Mouse (Mus musculus): ENCODE data around the gene Ptges3l. TPM values are rescaled to one million over a fixed set of nuclear protein-coding genes. Genes with fewer than 3 reads are reported as not detected.

Ptges3l gene
- polyA plus RNA-seq, 1 experiment from 2014 or later = 57.6 TPM

GRCm38 (mm10) chr11:101465101-101465868 is 40.2 kb upstream of the Ptges3l start:
- H3K4me3 ChIP-seq = peak overlapping the region; percentile 95
- under 1% methylated on average over 51 of the region's 51 CpGs for WGBS
- no peaks in the 10 kb centered on the region for H3K9me3 ChIP-seq
- DNase-seq (ENCODE audit: low spot score) = peak; percentile 85
- peaks cover 69% of the 10 kb centered on the region for H3K4me1 ChIP-seq
- no peaks in the 10 kb centered on the region for H3K27me3 ChIP-seq (ENCODE audit: insufficient read depth, poor library complexity, severe bottlenecking)
- peaks cover 21% of the 10 kb centered on the region for H3K36me3 ChIP-seq
- H3K27ac ChIP-seq = peak overlapping the region; percentile 91

DNA sequence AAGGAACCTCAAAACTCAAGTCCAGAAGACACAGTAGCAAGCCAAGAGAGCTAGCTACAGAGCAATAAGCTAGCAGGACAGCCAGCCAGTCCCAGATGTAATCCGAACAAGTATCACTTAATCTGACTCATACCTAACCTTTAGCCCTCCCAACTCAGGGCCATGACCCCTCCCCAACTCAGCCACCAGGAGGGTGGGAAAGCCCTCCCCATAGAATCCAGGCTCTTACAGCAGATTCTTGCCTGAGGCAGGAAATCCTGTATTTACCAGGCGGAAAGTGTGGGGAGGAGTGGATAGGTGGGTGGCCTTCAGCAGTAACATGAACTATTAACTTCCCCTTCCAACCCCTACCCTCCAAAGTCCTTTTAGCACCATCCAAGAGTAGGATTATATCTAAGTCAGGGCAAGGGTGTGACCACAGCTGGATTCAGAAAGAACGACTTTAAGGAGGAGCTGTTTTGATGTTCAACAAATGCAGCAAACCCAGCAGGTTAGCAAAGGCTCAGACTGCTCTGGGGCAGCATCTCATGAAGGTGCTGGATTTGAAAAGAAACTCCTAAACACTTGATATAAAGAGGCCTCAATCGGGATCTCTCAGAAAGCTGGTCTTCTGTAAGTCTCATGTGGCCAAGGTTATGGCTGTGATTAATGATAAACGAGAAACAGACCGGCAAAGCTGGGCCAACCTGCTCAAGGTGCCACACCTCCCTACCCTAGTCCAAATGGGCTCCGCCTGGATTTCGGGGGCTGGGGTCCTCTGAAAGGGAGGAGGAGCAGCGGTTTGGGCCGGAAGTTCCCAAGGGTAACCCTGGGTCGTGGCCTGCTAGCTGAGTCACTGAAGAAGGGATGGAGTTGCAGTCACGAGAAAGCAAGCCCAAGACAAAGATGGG is 39.3 kb upstream of the Ptges3l start, which contains the start of gene Rnd2:
Rnd2 (plus strand) TSS at position 789 of the 890 bp plus-strand sequence.
- Histone ChIP-seq H3K27ac (peak within 1 kb of the TSS; percentile 91), H3K9me3 (no peaks in the 10 kb centered on the region), H3K4me3 (peak within 1 kb of the TSS; percentile 95), H3K27me3 (ENCODE audit: insufficient read depth, poor library complexity, severe bottlenecking) (no peaks in the 10 kb centered on the region), H3K36me3 (peaks cover 29% of the 10 kb centered on the region), H3K4me1 (peaks cover 72% of the 10 kb centered on the region)
- 12% methylated on average over 12 of the region's 12 CpGs for WGBS
- no peak for DNase-seq (ENCODE audit: low spot score)

- no peak for DNase-seq (ENCODE audit: low spot score)
- Histone ChIP-seq H3K27me3 (ENCODE audit: insufficient read depth, poor library complexity, severe bottlenecking) (no peaks in the 10 kb centered on the region), H3K27ac (peak overlapping the region; percentile 13; the same call in 1 of the 2 replicates), H3K36me3 (peaks cover 46% of the 10 kb centered on the region), H3K4me1 (peaks cover 63% of the 10 kb centered on the region), H3K9me3 (no peaks in the 10 kb centered on the region), H3K4me3 (0 out of 2 replicates have a peak overlapping the region, but pooled peaks have one; percentile 3)
- whole genome bisulfite sequencing = 46% methylated on average over 13 of the region's 13 CpGs
Measured at GRCm38 (mm10) chr11:101462583-101463440, 37.7 kb upstream of the Ptges3l start.

GRCm38 (mm10) chr11:101462141-101462540 is 37.0 kb upstream of the Ptges3l start:
- peak overlapping the region; percentile 13; the same call in 1 of the 2 replicates for H3K27ac ChIP-seq
- H3K9me3 ChIP-seq = no peaks in the 10 kb centered on the region
- H3K4me3 ChIP-seq = 0 out of 2 replicates have a peak overlapping the region, but pooled peaks have one; percentile 3
- no peak for DNase-seq (ENCODE audit: low spot score)
- H3K4me1 ChIP-seq = peaks cover 56% of the 10 kb centered on the region
- WGBS = 88% methylated on average over 14 of the region's 14 CpGs
- H3K36me3 ChIP-seq = peaks cover 52% of the 10 kb centered on the region
- no peaks in the 10 kb centered on the region for H3K27me3 ChIP-seq (ENCODE audit: insufficient read depth, poor library complexity, severe bottlenecking)

DNA sequence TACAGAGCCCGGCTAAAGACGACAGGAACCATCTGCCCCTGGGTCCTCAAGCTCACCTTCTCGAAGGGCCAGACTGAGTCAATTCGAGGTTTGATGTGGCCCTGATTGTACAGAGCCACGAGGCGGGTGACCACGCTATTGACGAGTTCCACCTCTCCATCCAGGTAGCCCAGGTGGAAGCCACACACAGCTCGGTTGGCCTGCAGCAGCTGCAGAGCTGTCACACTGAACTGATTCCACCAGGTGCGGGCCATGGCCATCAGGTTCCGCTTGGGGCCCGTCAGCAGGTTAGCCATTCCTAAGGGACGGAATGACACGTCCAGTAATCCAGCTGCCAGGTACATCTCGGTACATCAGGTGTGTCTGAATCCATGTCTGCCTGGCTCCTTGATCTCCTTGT is 35.2 kb upstream of the Ptges3l start:
- no peaks in the 10 kb centered on the region for H3K9me3 ChIP-seq
- H3K4me3 ChIP-seq = no peak overlapping the region
- H3K4me1 ChIP-seq = peaks cover 49% of the 10 kb centered on the region
- no peaks in the 10 kb centered on the region for H3K27me3 ChIP-seq (ENCODE audit: insufficient read depth, poor library complexity, severe bottlenecking)
- 83% methylated on average over 15 of the region's 15 CpGs for WGBS
- 0 out of 2 replicates have a peak overlapping the region, but pooled peaks have one; percentile 62 for H3K27ac ChIP-seq
- no peak for DNase-seq (ENCODE audit: low spot score)
- peaks cover 60% of the 10 kb centered on the region for H3K36me3 ChIP-seq

- Histone ChIP-seq H3K27me3 (ENCODE audit: insufficient read depth, poor library complexity, severe bottlenecking) (no peaks in the 10 kb centered on the region), H3K4me1 (peaks cover 46% of the 10 kb centered on the region), H3K9me3 (no peaks in the 10 kb centered on the region), H3K36me3 (peaks cover 60% of the 10 kb centered on the region), H3K27ac (peak overlapping the region; percentile 62), H3K4me3 (no peak overlapping the region)
- no peak for DNase-seq (ENCODE audit: low spot score)
- 43% methylated on average over 6 of the region's 6 CpGs for WGBS
Measured at GRCm38 (mm10) chr11:101459716-101460115, 34.6 kb upstream of the Ptges3l start.

- no peak for DNase-seq (ENCODE audit: low spot score)
- H3K27me3 ChIP-seq (ENCODE audit: insufficient read depth, poor library complexity, severe bottlenecking) = no peaks in the 10 kb centered on the region
- no peak overlapping the region for H3K27ac ChIP-seq
- no peak overlapping the region for H3K4me3 ChIP-seq
- H3K36me3 ChIP-seq = peaks cover 60% of the 10 kb centered on the region
- no peaks in the 10 kb centered on the region for H3K9me3 ChIP-seq
- 81% methylated on average over 12 of the region's 12 CpGs for WGBS
- peaks cover 35% of the 10 kb centered on the region for H3K4me1 ChIP-seq
Measured at GRCm38 (mm10) chr11:101458217-101458616, 33.1 kb upstream of the Ptges3l start.

DNA sequence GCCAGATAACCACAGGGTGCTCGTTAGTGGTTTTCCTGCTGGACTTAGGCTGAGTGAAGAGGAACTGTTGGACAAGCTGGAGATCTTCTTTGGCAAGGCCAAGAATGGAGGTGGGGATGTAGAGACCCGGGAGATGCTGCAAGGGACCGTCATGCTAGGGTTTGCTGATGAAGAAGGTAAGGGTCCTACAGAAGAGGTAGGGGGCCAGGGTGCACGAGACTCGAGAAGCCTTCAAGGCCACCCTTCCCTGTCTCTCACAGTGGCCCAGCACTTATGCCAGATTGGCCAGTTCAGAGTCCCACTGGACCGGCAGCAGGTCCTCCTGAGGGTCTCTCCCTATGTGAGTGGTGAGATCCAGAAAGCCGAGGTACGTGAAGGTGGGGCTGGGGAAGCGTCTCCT is 32.5 kb upstream of the Ptges3l start:
- WGBS = 88% methylated on average over 9 of the region's 9 CpGs
- no peaks in the 10 kb centered on the region for H3K9me3 ChIP-seq
- no peaks in the 10 kb centered on the region for H3K27me3 ChIP-seq (ENCODE audit: insufficient read depth, poor library complexity, severe bottlenecking)
- peaks cover 30% of the 10 kb centered on the region for H3K4me1 ChIP-seq
- H3K36me3 ChIP-seq = peaks cover 59% of the 10 kb centered on the region
- DNase-seq (ENCODE audit: low spot score) = no peak
- H3K4me3 ChIP-seq = no peak overlapping the region
- H3K27ac ChIP-seq = no peak overlapping the region

DNA sequence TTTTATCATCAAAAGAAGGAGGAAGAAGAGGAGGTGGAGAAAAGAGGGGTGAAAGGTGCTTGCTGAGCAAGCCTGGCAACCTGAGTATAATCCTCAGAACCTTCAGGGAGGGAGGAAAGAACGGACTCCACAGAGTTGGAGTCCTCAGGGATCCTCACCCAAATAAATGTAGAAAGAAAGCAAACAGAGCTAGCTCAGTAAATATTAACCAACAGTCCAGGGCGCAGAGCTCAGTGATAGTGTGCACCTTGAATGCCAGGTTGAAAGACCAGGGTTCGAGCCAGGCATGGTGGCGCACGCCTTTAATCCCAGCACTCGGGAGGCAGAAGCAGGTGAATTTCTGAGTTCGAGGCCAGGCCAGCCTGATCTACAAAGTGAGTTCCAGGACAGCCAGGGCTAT is 30.5 kb upstream of the Ptges3l start:
- Histone ChIP-seq H3K9me3 (no peaks in the 10 kb centered on the region), H3K27ac (no peak overlapping the region), H3K36me3 (peaks cover 42% of the 10 kb centered on the region), H3K27me3 (ENCODE audit: insufficient read depth, poor library complexity, severe bottlenecking) (no peaks in the 10 kb centered on the region), H3K4me3 (no peak overlapping the region), H3K4me1 (peaks cover 27% of the 10 kb centered on the region)
- DNase-seq (ENCODE audit: low spot score) = no peak
- WGBS = 90% methylated on average over 7 of the region's 7 CpGs

DNA sequence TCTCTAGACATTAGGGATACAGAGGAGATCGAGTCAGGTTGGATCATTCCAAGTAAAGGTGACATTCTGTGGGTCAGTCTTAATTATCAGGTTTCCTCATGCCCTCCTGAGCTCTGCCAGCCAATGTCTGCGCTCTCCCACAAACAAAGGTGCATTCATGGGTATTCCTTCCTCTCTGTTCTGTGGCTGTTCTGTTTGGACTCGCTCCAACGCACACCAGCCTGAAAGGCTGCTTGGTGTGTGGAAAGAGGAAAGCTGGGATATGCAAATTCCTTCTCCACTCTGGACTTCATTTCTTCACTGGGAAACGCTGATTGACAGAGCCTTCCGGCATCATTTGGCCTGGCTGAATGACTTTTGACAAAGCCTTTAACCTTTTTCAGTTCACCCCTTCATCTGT is 29.6 kb upstream of the Ptges3l start:
- H3K27me3 ChIP-seq (ENCODE audit: insufficient read depth, poor library complexity, severe bottlenecking) = no peaks in the 10 kb centered on the region
- no peak for DNase-seq (ENCODE audit: low spot score)
- no peaks in the 10 kb centered on the region for H3K9me3 ChIP-seq
- peaks cover 19% of the 10 kb centered on the region for H3K4me1 ChIP-seq
- H3K27ac ChIP-seq = no peak overlapping the region
- no peak overlapping the region for H3K4me3 ChIP-seq
- H3K36me3 ChIP-seq = peaks cover 33% of the 10 kb centered on the region
- WGBS = 69% methylated on average over 6 of the region's 6 CpGs

GRCm38 (mm10) chr11:101452093-101452774 is 27.1 kb upstream of the Ptges3l start:
- Histone ChIP-seq H3K4me1 (peaks cover 22% of the 10 kb centered on the region), H3K27ac (no peak overlapping the region), H3K9me3 (no peaks in the 10 kb centered on the region), H3K4me3 (no peak overlapping the region), H3K27me3 (ENCODE audit: insufficient read depth, poor library complexity, severe bottlenecking) (no peaks in the 10 kb centered on the region), H3K36me3 (peaks cover 8% of the 10 kb centered on the region; the same call in 1 of the 2 replicates)
- WGBS = 68% methylated on average over 10 of the region's 10 CpGs
- no peak for DNase-seq (ENCODE audit: low spot score)

- peaks cover 22% of the 10 kb centered on the region for H3K4me1 ChIP-seq
- WGBS = 89% methylated on average over 10 of the region's 10 CpGs
- peaks cover 3% of the 10 kb centered on the region; the same call in 1 of the 2 replicates for H3K36me3 ChIP-seq
- no peaks in the 10 kb centered on the region for H3K9me3 ChIP-seq
- no peak for DNase-seq (ENCODE audit: low spot score)
- H3K27me3 ChIP-seq (ENCODE audit: insufficient read depth, poor library complexity, severe bottlenecking) = no peaks in the 10 kb centered on the region
- H3K27ac ChIP-seq = no peak overlapping the region
- no peak overlapping the region for H3K4me3 ChIP-seq
Measured at GRCm38 (mm10) chr11:101451536-101451935, 26.4 kb upstream of the Ptges3l start.

All from heart, embryonic 10.5 days (tissue).